Mouse (Mus musculus) midbrain, embryonic 12.5 days (tissue): ENCODE data around the gene Ldlrad3. TPM values are rescaled to one million over a fixed set of nuclear protein-coding genes. Genes with fewer than 3 reads are reported as not detected.

Experiments
- ATAC-seq: fragments of 200-750 bp; cut with Nextera tagmentation; 2 replicates; pipeline ENCODE4 v1.8.0; 2017; ENCODE audit warnings: low read depth, moderate TSS enrichment, moderate library complexity; ENCODE audit not compliant: low FRiP score
- H3K27ac ChIP-seq: fragments of 300-500 bp; sonication (generic); replicated peaks from 2 replicates; pipeline ENCODE4 v1.5.1; 2016; ENCODE audit warnings: mild to moderate bottlenecking
- H3K27me3 ChIP-seq: fragments of 300-500 bp; sonication (generic); 2 replicates; pipeline ENCODE4 v1.6.1; 2016; ENCODE audit warnings: mild to moderate bottlenecking
- H3K36me3 ChIP-seq: fragments of 300-500 bp; sonication (generic); 2 replicates; pipeline ENCODE4 v1.6.1; 2016
- H3K4me1 ChIP-seq: fragments of 300-500 bp; sonication (generic); 2 replicates; pipeline ENCODE4 v1.6.1; 2016
- H3K4me2 ChIP-seq: fragments of 300-500 bp; sonication (generic); replicated peaks from 2 replicates; pipeline ENCODE4 v1.6.1; 2016; ENCODE audit warnings: mild to moderate bottlenecking, moderate library complexity
- H3K4me3 ChIP-seq: fragments of 300-500 bp; sonication (generic); 2 replicates; pipeline ENCODE4 v1.5.1; 2016; ENCODE audit warnings: mild to moderate bottlenecking
- H3K9ac ChIP-seq: fragments of 300-500 bp; sonication (generic); replicated peaks from 2 replicates; pipeline ENCODE4 v1.6.1; 2016; ENCODE audit warnings: mild to moderate bottlenecking, moderate library complexity
- H3K9me3 ChIP-seq: fragments of 300-500 bp; sonication (generic); 2 replicates; pipeline ENCODE4 v1.6.1; 2016; ENCODE audit warnings: mild to moderate bottlenecking
- WGBS: fragments of 180-500 bp; shearing (Covaris S2); methylation state at CpG from one replicate; pipeline ENCODE4 v1.1.7; 2016; 5-methylcytosine and 5-hydroxymethylcytosine counted together
- polyA plus RNA-seq: library from polyadenylated mRNA; unstranded; fragments of >200 nt; fragmentation: Nextera tagmentation; extraction: Ambion mirVana; gene quantifications from 2 replicates; pipeline ENCODE4 v1.2.1, GENCODE M21; 2016

The Ldlrad3 gene
- polyA plus RNA-seq, 1 experiment from 2014 or later = 58.8 TPM

DNA sequence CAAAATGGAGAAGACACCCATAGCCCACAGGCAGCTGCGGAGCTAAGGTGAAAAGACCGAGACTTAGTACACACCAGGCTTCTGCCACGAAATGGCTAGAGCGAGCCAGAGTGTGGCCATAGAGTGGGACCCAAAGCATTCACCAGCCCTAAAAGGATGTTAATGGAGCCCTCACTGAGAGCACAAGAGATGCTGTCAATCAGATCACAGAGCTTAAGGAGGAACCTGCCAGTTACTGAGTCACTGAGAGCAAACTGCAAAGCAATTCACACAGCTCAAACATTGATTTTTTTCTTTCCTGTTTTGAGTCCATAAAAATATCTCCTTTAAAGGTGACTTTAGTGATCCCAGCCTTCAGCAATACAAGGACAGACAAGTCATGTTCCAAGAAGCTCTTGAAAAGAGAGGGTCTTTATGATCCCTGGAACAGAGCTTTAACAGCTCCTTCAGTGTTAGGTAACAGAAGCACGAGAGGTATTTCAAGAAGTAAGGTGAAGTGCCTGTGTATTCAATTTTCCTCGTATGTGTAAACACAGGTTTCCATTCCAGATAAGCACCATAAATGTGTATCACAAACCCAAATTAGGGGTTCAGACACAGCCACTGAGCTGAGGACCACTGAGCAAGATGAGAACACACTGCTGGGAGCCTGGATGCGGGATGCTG is 209.7 kb downstream of the Ldlrad3 start:
- peaks cover 79% of the 10 kb centered on the region for H3K4me1 ChIP-seq

DNA sequence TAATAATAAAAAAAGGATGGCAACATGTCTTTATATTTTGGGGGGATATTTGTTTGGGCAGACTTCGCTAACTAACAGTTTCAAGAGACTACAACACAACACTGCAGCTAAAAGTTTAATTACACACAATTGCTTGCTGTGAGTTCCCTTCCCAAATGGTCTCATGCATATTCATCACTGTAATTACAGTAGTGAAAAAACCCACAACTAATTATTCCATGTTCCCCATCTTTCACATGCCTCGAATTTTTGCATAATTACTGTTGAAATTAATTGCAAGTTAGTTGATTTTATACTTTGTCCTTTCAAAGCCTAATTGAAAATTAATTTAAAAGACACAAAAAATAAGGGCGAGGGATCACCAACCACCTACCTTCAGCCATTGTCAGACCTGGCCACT is 212.4 kb downstream of the Ldlrad3 start:
- no peak for ATAC-seq

More for the DNA sequence above, 209.7 kb downstream of the Ldlrad3 start:
- Histone ChIP-seq H3K27me3 (no peaks in the 10 kb centered on the region), H3K4me2 (no peak overlapping the region), H3K27ac (peak overlapping the region; percentile 94), H3K4me3 (no peak overlapping the region), H3K9ac (no peak overlapping the region), H3K9me3 (no peaks in the 10 kb centered on the region), H3K36me3 (no peaks in the 10 kb centered on the region)
- 54% methylated on average over 7 of the region's 7 CpGs for WGBS
- no peak for ATAC-seq

DNA sequence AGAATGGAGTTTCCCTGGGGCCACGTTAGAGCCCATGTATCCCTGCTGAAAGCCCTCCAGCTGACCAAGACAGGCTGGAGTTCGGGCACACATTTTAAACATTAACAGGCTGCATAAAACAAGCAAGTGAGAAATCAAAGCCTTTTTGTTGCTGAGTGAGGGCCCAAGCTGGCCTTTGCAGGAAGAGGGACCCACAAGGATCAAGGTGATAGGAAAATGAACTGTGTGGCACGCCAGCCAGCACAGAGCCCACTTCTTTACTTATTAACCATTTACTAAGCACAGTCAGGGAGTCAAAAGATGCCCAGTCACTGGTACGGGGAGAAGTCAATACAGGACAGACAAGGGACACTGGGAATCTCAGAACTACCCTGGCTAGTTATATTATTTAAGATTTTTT is 218.6 kb downstream of the Ldlrad3 start:
- no peaks in the 10 kb centered on the region for H3K27me3 ChIP-seq
- no peak overlapping the region for H3K4me3 ChIP-seq
- 18% methylated on average over 4 of the region's 4 CpGs for WGBS
- H3K9me3 ChIP-seq = no peaks in the 10 kb centered on the region
- no peak for ATAC-seq
- H3K27ac ChIP-seq = peak overlapping the region; percentile 65
- no peaks in the 10 kb centered on the region for H3K36me3 ChIP-seq
- peaks cover 79% of the 10 kb centered on the region for H3K4me1 ChIP-seq
- H3K9ac ChIP-seq = no peak overlapping the region
- H3K4me2 ChIP-seq = no peak overlapping the region

More for the DNA sequence above, 212.4 kb downstream of the Ldlrad3 start:
- no peaks in the 10 kb centered on the region for H3K9me3 ChIP-seq
- peaks cover 68% of the 10 kb centered on the region for H3K4me1 ChIP-seq
- no peaks in the 10 kb centered on the region for H3K36me3 ChIP-seq
- no peak overlapping the region for H3K4me2 ChIP-seq
- H3K9ac ChIP-seq = no peak overlapping the region
- no peak overlapping the region for H3K4me3 ChIP-seq
- 83% methylated on average over 3 of the region's 3 CpGs for WGBS
- H3K27ac ChIP-seq = no peak overlapping the region
- H3K27me3 ChIP-seq = no peaks in the 10 kb centered on the region

DNA sequence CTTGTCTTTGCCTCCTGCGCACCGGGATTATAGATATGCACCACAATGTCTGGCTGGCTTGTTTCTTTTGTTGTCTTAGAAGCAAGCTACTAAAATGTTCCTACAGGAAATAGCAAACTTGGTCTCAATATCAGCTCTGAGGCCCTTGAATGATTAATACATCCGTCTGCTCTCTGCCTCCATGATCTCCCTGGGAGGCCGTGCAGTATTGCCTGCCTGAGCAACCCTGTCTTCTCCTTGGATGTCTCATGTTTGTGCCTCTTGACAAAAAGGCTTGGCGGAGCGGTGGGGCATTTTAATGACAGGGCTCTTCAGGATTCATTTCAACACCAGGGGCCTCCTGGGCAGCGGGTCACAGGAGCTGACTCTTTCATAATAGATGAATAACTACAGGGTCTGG is 219.0 kb downstream of the Ldlrad3 start:
- 15% methylated on average over 7 of the region's 7 CpGs for WGBS
- Histone ChIP-seq H3K9me3 (no peaks in the 10 kb centered on the region), H3K27ac (peak overlapping the region; percentile 65), H3K4me1 (peaks cover 79% of the 10 kb centered on the region), H3K4me3 (no peak overlapping the region), H3K4me2 (no peak overlapping the region), H3K9ac (no peak overlapping the region), H3K36me3 (no peaks in the 10 kb centered on the region), H3K27me3 (no peaks in the 10 kb centered on the region)
- no peak for ATAC-seq

DNA sequence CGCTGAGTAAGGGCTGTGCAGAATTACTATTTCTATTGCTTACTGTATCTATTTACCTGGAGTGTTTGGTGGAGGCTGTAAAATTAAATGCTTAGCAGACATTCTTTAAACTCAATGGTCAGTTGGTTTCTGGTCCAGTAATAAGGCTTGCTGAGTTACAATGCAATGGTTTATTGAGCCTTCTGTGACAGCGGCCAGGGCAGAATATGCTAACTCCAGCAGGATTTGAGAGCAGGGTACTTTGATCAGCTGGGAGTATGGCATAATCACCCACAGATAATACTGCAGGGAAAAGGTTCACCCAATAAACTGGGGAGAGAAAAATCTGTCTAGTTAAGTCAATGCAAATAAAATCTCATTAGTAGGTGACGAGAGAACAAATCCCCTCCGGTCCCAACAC is 220.2 kb downstream of the Ldlrad3 start:
- peak overlapping the region; percentile 60 for H3K27ac ChIP-seq
- no peaks in the 10 kb centered on the region for H3K9me3 ChIP-seq
- 51% methylated on average over 4 of the region's 4 CpGs for WGBS
- no peaks in the 10 kb centered on the region for H3K27me3 ChIP-seq
- H3K4me2 ChIP-seq = no peak overlapping the region
- H3K9ac ChIP-seq = no peak overlapping the region
- peaks cover 78% of the 10 kb centered on the region for H3K4me1 ChIP-seq
- no peak overlapping the region for H3K4me3 ChIP-seq
- ATAC-seq = no peak
- H3K36me3 ChIP-seq = no peaks in the 10 kb centered on the region

DNA sequence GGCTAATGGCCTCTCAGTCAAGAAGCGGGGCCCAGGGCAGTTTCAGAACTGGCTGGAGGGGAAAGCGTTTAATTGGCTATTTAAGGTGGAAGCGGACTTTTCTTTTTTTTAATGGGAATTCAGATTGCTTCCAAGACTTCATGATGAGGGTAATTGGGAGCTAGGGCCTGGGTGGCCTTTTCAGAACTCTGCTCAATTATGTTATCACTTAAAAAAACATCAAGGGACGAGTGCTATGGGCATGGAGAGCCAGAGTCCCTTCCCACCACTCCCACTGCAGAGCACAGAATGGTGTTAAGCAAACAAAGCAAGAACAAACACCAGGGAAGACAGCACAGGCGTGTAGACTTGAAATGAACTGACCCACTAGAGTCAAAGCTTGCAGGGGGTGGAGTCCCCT is 220.7 kb downstream of the Ldlrad3 start:
- no peaks in the 10 kb centered on the region for H3K9me3 ChIP-seq
- 43% methylated on average over 5 of the region's 5 CpGs for WGBS
- H3K27me3 ChIP-seq = no peaks in the 10 kb centered on the region
- peak; percentile 24; the same call in 1 of the 2 replicates for ATAC-seq
- peak overlapping the region; percentile 60 for H3K27ac ChIP-seq
- peaks cover 79% of the 10 kb centered on the region for H3K4me1 ChIP-seq
- no peak overlapping the region for H3K4me2 ChIP-seq
- H3K4me3 ChIP-seq = no peak overlapping the region
- H3K9ac ChIP-seq = no peak overlapping the region
- H3K36me3 ChIP-seq = no peaks in the 10 kb centered on the region

DNA sequence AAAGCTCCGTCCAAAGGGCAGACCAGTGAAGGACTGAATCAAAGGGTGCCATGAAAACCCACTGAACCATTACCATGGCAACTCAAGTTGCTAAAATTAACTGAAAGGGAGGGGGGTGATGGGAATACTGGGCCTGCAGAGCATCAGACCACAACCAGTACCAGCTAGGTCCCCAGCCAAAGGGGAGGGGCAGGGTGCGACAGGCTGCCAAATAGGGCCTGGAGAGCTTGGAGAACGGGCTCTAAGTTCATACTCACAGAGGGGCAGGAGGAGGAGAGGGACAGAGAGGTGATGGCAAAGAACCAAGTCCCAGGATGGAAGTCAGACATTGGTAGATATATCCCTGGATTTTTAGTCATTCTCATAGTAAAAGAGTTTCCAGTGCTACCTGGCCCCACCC is 222.8 kb downstream of the Ldlrad3 start:
- WGBS = 72% methylated on average over 3 of the region's 3 CpGs

DNA sequence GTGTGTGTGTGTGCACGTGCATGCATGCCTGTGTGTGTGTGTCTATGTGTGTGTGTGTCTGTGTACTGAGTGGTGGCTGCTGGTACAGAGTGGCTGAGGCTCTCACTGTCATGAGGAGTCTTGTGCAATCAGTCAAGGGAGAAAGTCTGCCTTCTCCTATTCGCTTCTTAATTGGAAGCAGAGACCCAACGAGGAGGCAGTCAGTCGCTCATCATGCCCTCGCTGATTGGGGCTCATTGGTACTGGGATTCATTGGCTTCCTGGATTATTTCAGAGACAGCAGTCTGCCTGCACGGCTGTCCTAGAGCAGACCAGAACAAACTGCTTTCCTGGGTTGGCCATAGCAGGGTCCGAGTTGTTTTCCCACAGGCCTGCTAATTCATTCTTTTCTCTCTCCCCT is 223.8 kb downstream of the Ldlrad3 start:
- no peak overlapping the region for H3K4me3 ChIP-seq
- no peak for ATAC-seq
- no peaks in the 10 kb centered on the region for H3K27me3 ChIP-seq
- peaks cover 67% of the 10 kb centered on the region for H3K4me1 ChIP-seq
- no peak overlapping the region for H3K27ac ChIP-seq
- 70% methylated on average over 7 of the region's 7 CpGs for WGBS
- no peaks in the 10 kb centered on the region for H3K9me3 ChIP-seq
- H3K36me3 ChIP-seq = no peaks in the 10 kb centered on the region
- H3K9ac ChIP-seq = no peak overlapping the region
- H3K4me2 ChIP-seq = no peak overlapping the region

More for the DNA sequence above, 222.8 kb downstream of the Ldlrad3 start:
- H3K36me3 ChIP-seq = no peaks in the 10 kb centered on the region
- H3K4me1 ChIP-seq = peaks cover 76% of the 10 kb centered on the region
- no peaks in the 10 kb centered on the region for H3K9me3 ChIP-seq
- H3K9ac ChIP-seq = no peak overlapping the region
- H3K27me3 ChIP-seq = no peaks in the 10 kb centered on the region
- no peak overlapping the region for H3K27ac ChIP-seq
- no peak overlapping the region for H3K4me3 ChIP-seq
- no peak for ATAC-seq
- H3K4me2 ChIP-seq = no peak overlapping the region

DNA sequence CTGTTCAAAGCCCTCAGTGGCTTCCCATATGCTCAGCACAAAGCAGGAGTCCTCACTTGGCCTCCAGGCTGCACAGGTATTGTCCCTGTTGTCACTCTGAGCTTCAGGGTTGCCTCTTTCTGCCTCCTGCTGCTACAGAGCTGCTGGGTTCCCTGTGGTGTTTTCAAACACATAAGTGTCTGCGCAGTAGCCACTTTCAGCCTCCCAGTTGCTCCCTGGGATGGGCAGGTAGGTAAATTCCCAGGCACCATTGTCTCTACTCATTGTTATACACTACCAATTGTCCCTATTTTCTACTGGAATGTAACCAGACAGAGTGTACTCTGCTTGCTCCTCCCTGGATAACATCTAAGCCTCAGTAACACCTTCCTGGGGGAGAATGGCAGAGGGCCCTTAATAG is 224.8 kb downstream of the Ldlrad3 start:
- peak overlapping the region; percentile 16; the same call in 1 of the 2 replicates for H3K27ac ChIP-seq

DNA sequence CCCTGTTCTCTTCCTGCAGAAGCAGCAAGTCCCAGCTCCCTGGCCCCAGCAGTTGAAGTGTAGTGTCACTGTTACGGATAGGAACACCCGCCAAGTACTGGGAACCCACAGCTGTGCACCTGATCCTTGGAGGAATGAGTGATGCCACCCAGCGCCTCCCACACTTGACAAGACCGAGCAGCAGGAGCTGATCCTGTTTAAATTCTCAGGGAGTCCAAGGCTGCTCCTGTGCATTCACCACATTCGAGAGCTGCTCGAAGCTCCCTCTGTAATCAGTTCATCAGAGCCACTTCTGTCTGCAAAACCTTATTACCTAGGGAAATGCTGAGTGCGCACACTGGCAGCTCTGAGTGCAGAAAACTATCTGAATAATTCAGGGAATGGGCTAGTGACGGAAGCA is 225.5 kb downstream of the Ldlrad3 start:
- H3K27me3 ChIP-seq = no peaks in the 10 kb centered on the region
- H3K36me3 ChIP-seq = no peaks in the 10 kb centered on the region
- peak overlapping the region; percentile 16 for H3K27ac ChIP-seq
- H3K4me3 ChIP-seq = no peak overlapping the region
- H3K9ac ChIP-seq = no peak overlapping the region
- ATAC-seq = 0 out of 2 replicates have a peak, but pooled peaks have one; percentile 7
- 68% methylated on average over 8 of the region's 8 CpGs for WGBS
- no peaks in the 10 kb centered on the region for H3K9me3 ChIP-seq
- H3K4me1 ChIP-seq = peaks cover 63% of the 10 kb centered on the region
- no peak overlapping the region for H3K4me2 ChIP-seq

More for the DNA sequence above, 224.8 kb downstream of the Ldlrad3 start:
- peaks cover 63% of the 10 kb centered on the region for H3K4me1 ChIP-seq
- H3K9ac ChIP-seq = no peak overlapping the region
- no peaks in the 10 kb centered on the region for H3K27me3 ChIP-seq
- H3K4me3 ChIP-seq = no peak overlapping the region
- WGBS = 54% methylated on average over 1 of the region's 1 CpGs
- ATAC-seq = 0 out of 2 replicates have a peak, but pooled peaks have one; percentile 4
- H3K9me3 ChIP-seq = no peaks in the 10 kb centered on the region
- no peak overlapping the region for H3K4me2 ChIP-seq
- no peaks in the 10 kb centered on the region for H3K36me3 ChIP-seq

DNA sequence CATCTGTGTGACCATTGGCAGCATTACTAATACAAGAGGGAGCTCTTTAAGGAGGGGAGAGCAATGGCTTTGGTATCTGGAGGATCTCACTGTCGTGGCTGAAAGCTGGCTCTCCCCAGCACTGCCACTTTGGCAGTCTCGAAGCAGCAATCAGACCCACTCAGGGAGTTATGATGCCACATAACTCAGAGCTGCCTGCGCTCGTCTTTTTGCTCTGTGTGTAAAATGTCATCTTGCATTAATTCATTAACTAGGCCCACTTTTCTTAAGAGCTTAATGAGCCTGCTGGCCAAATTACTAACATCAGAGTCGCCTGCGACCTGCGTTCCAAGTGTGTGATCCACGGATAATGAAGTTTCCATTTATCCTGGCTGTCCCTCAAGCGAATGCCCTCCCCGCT is 230.1 kb downstream of the Ldlrad3 start:
- H3K27me3 ChIP-seq = no peaks in the 10 kb centered on the region
- H3K9ac ChIP-seq = no peak overlapping the region
- WGBS = 77% methylated on average over 10 of the region's 10 CpGs
- peaks cover 27% of the 10 kb centered on the region for H3K4me1 ChIP-seq
- H3K9me3 ChIP-seq = no peaks in the 10 kb centered on the region
- ATAC-seq = no peak
- H3K36me3 ChIP-seq = peaks cover 33% of the 10 kb centered on the region
- H3K4me2 ChIP-seq = no peak overlapping the region
- H3K4me3 ChIP-seq = no peak overlapping the region
- peak overlapping the region; percentile 43; the same call in 1 of the 2 replicates for H3K27ac ChIP-seq

DNA sequence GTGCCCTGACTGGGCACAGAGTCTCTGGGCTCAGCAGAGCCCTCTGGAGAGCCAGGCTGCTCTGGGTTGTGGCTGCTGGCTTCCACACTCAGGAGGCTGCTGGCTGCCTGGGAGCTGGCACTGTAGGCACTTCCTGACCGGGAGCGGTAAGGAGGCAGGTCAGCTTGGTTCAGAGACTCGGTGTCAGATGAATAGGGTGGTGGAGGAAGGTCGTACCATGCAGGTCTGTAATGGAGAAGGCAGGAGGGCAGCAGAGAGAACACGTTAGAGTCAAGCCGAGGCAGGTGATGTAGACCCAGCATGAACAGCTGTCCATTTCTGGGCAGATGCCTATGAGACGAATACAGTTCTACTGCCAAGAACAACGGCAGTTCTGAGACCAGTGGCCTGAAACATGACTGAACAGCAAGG is 233.2 kb downstream of the Ldlrad3 start:
- H3K9me3 ChIP-seq = no peaks in the 10 kb centered on the region
- no peak overlapping the region for H3K27ac ChIP-seq
- 96% methylated on average over 8 of the region's 8 CpGs for WGBS
- no peak for ATAC-seq
- no peak overlapping the region for H3K4me2 ChIP-seq
- H3K9ac ChIP-seq = no peak overlapping the region
- H3K4me1 ChIP-seq = peaks cover 23% of the 10 kb centered on the region
- H3K27me3 ChIP-seq = no peaks in the 10 kb centered on the region
- H3K4me3 ChIP-seq = no peak overlapping the region
- H3K36me3 ChIP-seq = peaks cover 33% of the 10 kb centered on the region
